Mouse (Mus musculus): ENCODE measurements around the gene Pear1. TPM values are rescaled to one million over a fixed set of nuclear protein-coding genes. Genes with fewer than 3 reads are reported as not detected.

Pear1 gene
- total and polyA plus RNA-seq, 3 experiments: 0.20 to 1.2 (median 0.46) TPM

GRCm38 (mm10) chr3:87844981-87845380 is 20.9 kb upstream of the Pear1 start:
- TF ChIP-seq BHLHE40 (IDR thresholded peaks at IDR 0.05; ENCODE audit: low read depth, low read length): peak; percentile 49
- TF ChIP-seq MAFK (IDR thresholded peaks at IDR 0.05; ENCODE audit: insufficient replicate concordance, low read length): no peak
- peaks cover 0 to 8% of the 10 kb centered on the region in 2 experiments for H3K36me3 ChIP-seq (replicated peaks in 1 of 2; ENCODE audit: control insufficient read depth in 1 of 2, insufficient read depth in 1 of 2, low read length in 1 of 2)
- dilution Hi-C loops (cut with MboI; ENCODE audit: extremely low pct_ligation_motif_present, extremely low pct_unique_long_range_greater_than_20kb, low sequenced_read_pairs): no loop called here
- H3K4me2 ChIP-seq (ENCODE audit: insufficient read depth, low read depth, poor library complexity, severe bottlenecking): no peak overlapping the region
- no peak overlapping the region for H3K9ac ChIP-seq (ENCODE audit: insufficient read depth, low read depth)
- peaks cover 5 to 34% of the 10 kb centered on the region in 2 experiments; a peak in 3 of 4 replicates for H3K4me1 ChIP-seq (ENCODE audit: control insufficient read depth in 1 of 2, insufficient read depth in 2 of 2)
- no peaks in the 10 kb centered on the region for H3K9me3 ChIP-seq (replicated peaks; ENCODE audit: low read length)
- H3K79me2 ChIP-seq (replicated peaks; ENCODE audit: control insufficient read depth, extremely low read depth, insufficient read depth, poor library complexity, severe bottlenecking): 0 out of 2 replicates have a peak, but pooled peaks cover 2% of the 10 kb centered on the region
- no peak for DNase-seq (ENCODE audit: extremely low read depth)
- peaks cover 4% of the 10 kb centered on the region for H3K27me3 ChIP-seq (replicated peaks)
- no peak overlapping the region for H3K4me3 ChIP-seq (replicated peaks in 1 of 3; ENCODE audit: low read depth in 2 of 3, low read length in 2 of 3, poor library complexity in 1 of 3)
- no peak overlapping the region for H3K27ac ChIP-seq (ENCODE audit: insufficient read depth, low read depth)
- in situ Hi-C loops (cut with MboI; ENCODE audit: low pct_ligation_motif_present, low pct_unique_long_range_greater_than_20kb, low sequenced_read_pairs): no loop called here

GRCm38 (mm10) chr3:87840858-87841257 is 16.8 kb upstream of the Pear1 start:
- Histone ChIP-seq H3K9me3 (replicated peaks; ENCODE audit: low read length) (no peaks in the 10 kb centered on the region), H3K27ac (ENCODE audit: insufficient read depth, low read depth) (no peak overlapping the region), H3K9ac (ENCODE audit: insufficient read depth, low read depth) (no peak overlapping the region), H3K79me2 (replicated peaks; ENCODE audit: control insufficient read depth, extremely low read depth, insufficient read depth, poor library complexity, severe bottlenecking) (no peaks in the 10 kb centered on the region), H3K36me3 (replicated peaks in 1 of 2; ENCODE audit: control insufficient read depth in 1 of 2, insufficient read depth in 1 of 2, low read length in 1 of 2) (no peaks in the 10 kb centered on the region), H3K4me1 (ENCODE audit: control insufficient read depth in 1 of 2, insufficient read depth in 2 of 2) (peaks cover 0 to 18% of the 10 kb centered on the region in 2 experiments; a peak in 2 of 4 replicates), H3K27me3 (replicated peaks) (peaks cover 14% of the 10 kb centered on the region), H3K4me2 (ENCODE audit: insufficient read depth, low read depth, poor library complexity, severe bottlenecking) (no peak overlapping the region), H3K4me3 (replicated peaks in 1 of 3; ENCODE audit: low read depth in 2 of 3, low read length in 2 of 3, poor library complexity in 1 of 3) (no peak overlapping the region)
- no peak for TF ChIP-seq UBTF (IDR thresholded peaks at IDR 0.05; ENCODE audit: low read depth, low read length)
- TF ChIP-seq ZMIZ1 (IDR thresholded peaks at IDR 0.05; ENCODE audit: low read depth, low read length): no peak
- TF ChIP-seq NRF1 (IDR thresholded peaks at IDR 0.05; ENCODE audit: low read depth, low read length): no peak
- no peak for TF ChIP-seq MXI1 (IDR thresholded peaks at IDR 0.05; ENCODE audit: low read depth, low read length)
- TF ChIP-seq ZNF384 (IDR thresholded peaks at IDR 0.05; ENCODE audit: low read depth, low read length): no peak
- TF ChIP-seq POLR2A (IDR thresholded peaks at IDR 0.05; ENCODE audit: low read depth, low read length): no peak
- no peak for TF ChIP-seq MAZ (IDR thresholded peaks at IDR 0.05; ENCODE audit: low read depth, low read length)
- no peak for TF ChIP-seq ZKSCAN1 (IDR thresholded peaks at IDR 0.05; ENCODE audit: borderline replicate concordance, low read depth, low read length)
- TF ChIP-seq CHD1 (IDR thresholded peaks at IDR 0.05; ENCODE audit: low read depth, low read length): no peak
- TF ChIP-seq CTCF (conservative IDR thresholded peaks at IDR 0.05 in 1 of 2, IDR thresholded peaks at IDR 0.05 in 1 of 2; ENCODE audit: low read depth in 2 of 2, low read length in 2 of 2): no peak
- no peak for TF ChIP-seq CHD2 (IDR thresholded peaks at IDR 0.05; ENCODE audit: low read length)
- no peak for TF ChIP-seq MAFK (IDR thresholded peaks at IDR 0.05; ENCODE audit: insufficient replicate concordance, low read length)
- no peak for TF ChIP-seq NELFE (IDR thresholded peaks at IDR 0.05; ENCODE audit: low read depth, low read length)
- dilution Hi-C loops (cut with MboI; ENCODE audit: extremely low pct_ligation_motif_present, extremely low pct_unique_long_range_greater_than_20kb, low sequenced_read_pairs): no loop called here
- in situ Hi-C loops (cut with MboI; ENCODE audit: low pct_ligation_motif_present, low pct_unique_long_range_greater_than_20kb, low sequenced_read_pairs): no loop called here
- DNase-seq (ENCODE audit: extremely low read depth): no peak

DNA sequence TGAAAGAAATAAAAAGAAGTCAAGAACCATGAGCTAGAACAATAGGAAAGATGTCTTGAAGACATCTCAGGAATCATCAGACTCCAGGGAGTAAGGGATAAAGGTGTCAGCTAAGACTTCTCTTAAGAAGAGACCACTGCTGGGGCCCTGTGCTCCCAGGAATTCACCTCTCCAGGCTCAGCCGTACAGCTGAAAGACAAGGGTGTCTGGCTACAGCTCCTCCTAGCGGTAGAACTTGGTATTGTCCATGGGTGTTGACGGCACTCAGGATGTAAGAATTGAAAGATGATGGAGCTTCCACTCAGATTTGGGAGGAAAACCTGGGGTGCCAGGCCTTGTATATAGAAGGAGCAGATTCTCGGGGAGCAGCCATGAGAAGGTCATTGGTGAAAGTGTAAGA is 14.5 kb upstream of the Pear1 start:
- peak; percentile 77 for DNase-seq (ENCODE audit: extremely low read depth)
- H3K4me2 ChIP-seq (ENCODE audit: insufficient read depth, low read depth, poor library complexity, severe bottlenecking): no peak overlapping the region
- TF ChIP-seq RAD21 (IDR thresholded peaks at IDR 0.05; ENCODE audit: low read depth, low read length) (peak; percentile 60), SMC3 (IDR thresholded peaks at IDR 0.05; ENCODE audit: low read depth, low read length) (peak; percentile 87), CTCF (conservative IDR thresholded peaks at IDR 0.05 in 1 of 2, IDR thresholded peaks at IDR 0.05 in 1 of 2; ENCODE audit: low read depth in 2 of 2, low read length in 2 of 2) (peak; percentile 89 to 99), ELF1 (IDR thresholded peaks at IDR 0.05; ENCODE audit: low read depth, low read length) (no peak), TCF12 (IDR thresholded peaks at IDR 0.05; ENCODE audit: low read depth, low read length) (0 out of 2 replicates have a peak, but pooled peaks have one; percentile 18)
- no peaks in the 10 kb centered on the region for H3K36me3 ChIP-seq (replicated peaks in 1 of 2; ENCODE audit: control insufficient read depth in 1 of 2, insufficient read depth in 1 of 2, low read length in 1 of 2)
- H3K27me3 ChIP-seq (replicated peaks): peaks cover 14% of the 10 kb centered on the region
- H3K9me3 ChIP-seq (replicated peaks; ENCODE audit: low read length): no peaks in the 10 kb centered on the region
- H3K4me1 ChIP-seq (ENCODE audit: control insufficient read depth in 1 of 2, insufficient read depth in 2 of 2): peaks cover 0 to 8% of the 10 kb centered on the region in 2 experiments; a peak in 1 of 4 replicates
- no peak overlapping the region for H3K9ac ChIP-seq (ENCODE audit: insufficient read depth, low read depth)
- in situ Hi-C loops (cut with MboI; ENCODE audit: low pct_ligation_motif_present, low pct_unique_long_range_greater_than_20kb, low sequenced_read_pairs) (no loop called here), dilution Hi-C loops (cut with MboI; ENCODE audit: extremely low pct_ligation_motif_present, extremely low pct_unique_long_range_greater_than_20kb, low sequenced_read_pairs) (no loop called here)
- H3K4me3 ChIP-seq (replicated peaks in 1 of 3; ENCODE audit: low read depth in 2 of 3, low read length in 2 of 3, poor library complexity in 1 of 3): no peak overlapping the region
- no peak overlapping the region for H3K27ac ChIP-seq (ENCODE audit: insufficient read depth, low read depth)
- H3K79me2 ChIP-seq (replicated peaks; ENCODE audit: control insufficient read depth, extremely low read depth, insufficient read depth, poor library complexity, severe bottlenecking): no peaks in the 10 kb centered on the region

Measured in CH12.LX (cell line).